Mouse (Mus musculus) layer of hippocampus, adult 8-10 months (tissue): ENCODE measurements at regions not wholly inside any gene's neighbourhood (a gene's known extent, or its start where the extent isn't known, plus 50 kb on each side); places are given as distances from the start of the nearest gene placed in this dataset.

Source experiments
- DNase-seq, 2 experiments: peaks; one replicate each; pipeline ENCODE4 v3.0.0; 2022; ENCODE audit warnings: low spot score in 2 of 2

DNA sequence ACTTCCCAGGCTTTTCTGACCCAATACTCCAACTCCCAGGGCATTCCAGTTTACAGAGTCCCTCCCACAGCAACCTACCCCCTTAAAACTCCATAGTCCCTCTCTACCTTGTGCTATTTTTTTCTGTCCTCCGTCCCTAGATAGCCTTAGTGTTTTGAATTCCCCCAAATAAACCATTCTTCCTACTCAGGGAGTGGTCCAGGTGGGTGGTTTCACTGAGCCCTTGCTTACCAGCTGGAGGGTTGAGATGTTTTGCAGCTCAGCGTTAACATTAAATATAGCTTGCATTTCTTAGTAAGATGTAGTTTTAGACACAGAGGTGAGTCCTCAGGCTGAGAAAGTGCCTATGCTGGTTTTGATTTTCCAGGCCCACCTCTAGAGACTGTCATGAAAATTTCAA, 313.0 kb downstream of the Bmper start:
- DNase-seq = no peak

DNA sequence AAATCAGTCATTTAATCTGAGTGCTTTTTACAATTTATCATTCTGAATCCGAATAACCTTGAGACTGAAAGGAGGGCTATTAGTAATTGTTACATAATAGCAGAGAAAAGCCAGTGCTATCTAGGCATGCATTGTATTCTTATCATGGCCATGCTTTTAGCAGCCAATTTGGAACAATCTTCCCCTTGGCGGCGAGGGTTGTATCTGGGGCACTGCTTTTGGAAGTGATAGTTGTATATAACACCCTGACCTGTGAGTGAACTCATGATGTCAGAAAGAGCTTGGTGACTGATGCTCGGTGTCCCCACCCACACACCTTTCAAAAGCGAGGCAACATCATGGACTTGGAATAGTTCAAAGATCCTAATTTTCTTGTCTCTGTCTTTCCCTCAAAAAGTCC, 315.2 kb downstream of the Bmper start:
- DNase-seq = no peak

DNA sequence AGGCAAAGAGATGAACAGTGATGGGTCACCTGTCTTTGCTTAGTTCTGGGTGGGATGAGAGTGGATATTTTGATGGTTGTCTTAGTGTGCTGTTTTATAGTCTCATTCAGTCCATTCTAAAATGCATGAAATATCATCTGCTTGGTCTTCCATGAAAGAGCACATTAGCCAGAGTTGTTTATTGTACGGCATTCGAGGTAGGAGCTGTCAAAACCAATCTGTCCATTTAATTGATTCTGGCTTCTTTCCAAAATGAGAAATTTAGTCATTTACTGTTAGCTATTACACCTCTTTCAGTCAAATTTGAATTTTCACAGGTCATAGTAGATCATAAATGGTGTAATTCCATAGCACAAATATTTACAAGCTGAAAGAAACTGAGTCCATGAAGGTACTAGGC, 328.8 kb downstream of the Bmper start:
- no peak for DNase-seq

DNA sequence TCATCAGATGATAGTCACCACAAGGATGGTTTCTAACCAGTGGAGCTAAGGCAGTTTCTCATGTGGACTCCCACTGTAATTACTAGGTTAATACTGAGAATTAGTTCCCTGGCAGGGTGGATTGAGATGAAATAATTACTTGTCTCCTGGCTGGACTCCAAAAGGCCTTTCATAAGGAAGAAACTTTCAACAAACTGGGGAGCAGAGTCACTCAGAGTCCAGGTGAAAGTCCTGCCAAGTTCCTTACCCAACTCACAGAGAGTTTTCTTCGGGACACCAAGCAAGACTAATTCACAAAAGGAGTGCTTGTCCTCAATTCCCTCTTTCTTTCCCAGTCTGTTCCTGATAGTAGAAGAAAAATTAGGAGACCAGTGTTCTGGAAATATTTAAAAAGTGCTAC, 330.9 kb downstream of the Bmper start:
- no peak for DNase-seq

GRCm38 (mm10) chr9:23557601-23558000, 334.7 kb downstream of the Bmper start:
- DNase-seq = no peak

DNA sequence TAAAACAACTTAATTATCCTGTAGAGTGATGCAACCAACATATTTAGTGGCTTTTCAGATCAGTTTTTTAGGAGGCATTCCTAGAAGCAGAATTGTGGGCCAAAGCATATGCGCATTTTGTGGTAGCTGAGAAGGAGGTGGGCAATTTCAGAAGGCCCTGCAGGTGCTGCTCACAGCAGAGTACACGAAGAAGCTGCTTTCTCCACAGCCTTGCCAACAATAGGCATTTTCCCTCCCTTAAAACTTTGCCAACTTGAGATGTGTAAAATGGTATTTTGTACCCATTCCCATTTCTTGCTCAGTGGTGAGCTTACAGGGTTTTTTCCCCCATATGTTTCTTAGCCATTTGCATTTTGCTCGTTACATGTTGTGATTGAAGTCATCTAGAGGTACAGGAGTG, 339.0 kb downstream of the Bmper start:
- DNase-seq = no peak

DNA sequence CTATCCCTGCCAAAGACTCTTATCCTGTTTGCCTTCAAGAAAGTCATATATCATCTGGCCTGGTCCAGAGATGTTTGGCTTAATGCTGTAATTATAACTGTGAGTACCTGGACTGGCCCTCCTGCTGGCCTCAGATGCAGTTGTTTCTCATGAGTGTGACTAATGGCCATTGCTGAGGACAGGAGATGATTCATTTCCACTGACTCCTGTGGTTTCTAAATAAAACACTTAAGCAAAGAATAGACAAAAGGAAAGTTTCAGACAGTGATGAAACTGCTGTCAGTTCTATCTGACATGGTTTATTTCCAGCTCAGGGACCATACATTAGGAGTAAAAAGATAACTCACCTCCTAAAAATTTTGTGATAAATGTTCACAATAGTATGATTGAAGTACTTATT, 344.2 kb downstream of the Bmper start:
- no peak for DNase-seq

DNA sequence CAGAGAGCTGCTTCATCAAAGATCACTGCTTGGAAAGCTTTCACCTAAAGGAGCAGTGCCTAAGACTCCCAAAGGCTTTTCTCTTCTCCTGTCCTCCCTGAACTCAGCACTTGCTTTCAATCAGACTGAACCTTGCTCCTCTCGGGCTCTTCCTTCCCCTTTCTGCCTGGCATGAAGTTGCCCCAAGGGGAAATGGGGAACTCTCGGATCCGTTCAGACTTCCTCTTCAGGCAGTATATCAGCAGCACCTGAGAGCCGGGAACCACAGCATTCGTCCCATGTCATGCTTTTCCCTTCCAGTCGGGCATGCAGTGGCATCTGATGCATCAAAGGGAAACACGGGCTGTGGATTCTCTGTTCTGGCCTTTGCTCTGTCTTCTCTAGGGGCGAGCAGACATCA, 347.3 kb downstream of the Bmper start:
- no peak for DNase-seq

- DNase-seq = no peak
Observed at GRCm38 (mm10) chr9:23576314-23576713, 353.4 kb downstream of the Bmper start.

GRCm38 (mm10) chr9:23580155-23580554, 357.3 kb downstream of the Bmper start:
- DNase-seq = peak in 1 of 2 experiments; percentile 21

DNA sequence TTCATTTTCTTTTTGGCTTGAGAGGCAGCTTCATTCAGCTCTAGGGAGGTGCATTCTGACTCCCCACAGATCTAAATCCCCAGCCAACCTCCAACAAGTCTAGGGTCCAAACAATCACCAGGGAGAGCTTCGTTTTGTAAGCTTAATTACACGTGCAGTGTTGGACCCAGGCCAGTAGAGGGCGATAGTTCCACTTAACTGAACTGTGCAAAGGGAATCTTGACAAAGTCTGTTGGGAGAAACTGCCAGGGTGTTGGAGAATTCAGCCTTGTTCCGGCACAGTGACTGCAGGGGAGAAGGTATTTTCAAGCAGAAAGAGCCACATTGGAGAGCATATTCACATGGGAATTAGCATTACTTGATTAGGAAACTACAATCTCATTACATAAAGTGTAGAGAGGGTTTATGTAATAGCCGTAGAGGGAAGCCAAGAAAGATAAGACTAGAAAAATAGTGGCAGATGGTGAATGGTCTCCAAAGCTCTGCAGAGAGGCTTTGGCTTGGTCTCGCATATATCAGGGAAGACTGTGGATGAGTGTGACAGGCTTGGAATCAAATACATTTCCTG, 358.2 kb downstream of the Bmper start:
- DNase-seq = peak; percentile 87 to 89

- DNase-seq = no peak
Observed at GRCm38 (mm10) chr9:23584561-23584960, 361.7 kb downstream of the Bmper start.

- no peak for DNase-seq
Observed at GRCm38 (mm10) chr9:23589024-23589423, 366.1 kb downstream of the Bmper start.

DNA sequence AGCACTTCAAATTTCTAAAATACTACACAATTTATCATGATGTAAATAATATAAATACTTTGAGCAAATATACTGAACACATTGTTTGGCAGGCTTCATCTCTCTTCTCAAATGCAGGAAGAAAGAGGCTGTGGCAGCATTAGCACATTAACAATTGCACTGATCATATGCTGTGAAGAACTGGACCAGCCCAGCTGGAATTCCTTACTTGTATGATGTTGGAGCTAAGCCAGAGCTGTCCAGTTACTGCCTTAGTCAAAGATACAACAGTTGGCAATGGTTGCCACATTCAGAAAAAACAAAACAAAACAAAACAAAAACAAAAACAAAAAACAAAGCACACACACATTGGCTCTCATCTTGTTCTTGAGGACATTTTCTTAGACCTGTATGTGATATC, 369.0 kb downstream of the Bmper start:
- DNase-seq = no peak

GRCm38 (mm10) chr9:23600623-23601022, 377.7 kb downstream of the Bmper start:
- DNase-seq = no peak
